Mouse (Mus musculus): Measurements from ENCODE around the gene Tfr2.

Gene Tfr2
- long read RNA-seq, experiment 1 = 0 reads
- long read RNA-seq, experiment 2, partial matches to known transcripts = 1 of 1 reads
- long read RNA-seq, experiment 2, other reads (novel, unspliced or antisense) = 0 of 1 reads

DNA sequence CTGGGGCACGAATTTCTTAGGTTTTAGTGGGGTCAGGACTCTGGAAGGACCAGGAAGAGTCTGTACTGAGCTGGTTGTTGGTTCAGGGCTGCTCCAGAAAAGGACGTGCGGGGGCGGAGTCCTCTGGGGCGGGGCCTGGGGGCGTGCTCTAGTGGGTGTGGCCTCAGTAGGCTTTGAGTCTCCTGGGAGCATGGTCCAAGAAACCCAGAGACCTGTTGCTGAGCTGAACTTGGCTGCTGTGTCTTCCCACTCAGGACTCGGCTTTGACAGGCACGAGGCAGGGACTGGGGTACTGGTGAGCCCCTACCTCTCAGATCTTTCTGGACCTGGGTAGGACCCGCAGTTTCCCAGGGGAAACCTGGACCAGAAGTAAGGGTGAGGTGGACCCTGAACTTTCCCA, at the start of gene Tfr2:
Tfr2 (plus strand) TSS at position 176 of the 400 bp plus-strand sequence.
- intact Hi-C loops (cut with DNase I) = no loop called here

DNA sequence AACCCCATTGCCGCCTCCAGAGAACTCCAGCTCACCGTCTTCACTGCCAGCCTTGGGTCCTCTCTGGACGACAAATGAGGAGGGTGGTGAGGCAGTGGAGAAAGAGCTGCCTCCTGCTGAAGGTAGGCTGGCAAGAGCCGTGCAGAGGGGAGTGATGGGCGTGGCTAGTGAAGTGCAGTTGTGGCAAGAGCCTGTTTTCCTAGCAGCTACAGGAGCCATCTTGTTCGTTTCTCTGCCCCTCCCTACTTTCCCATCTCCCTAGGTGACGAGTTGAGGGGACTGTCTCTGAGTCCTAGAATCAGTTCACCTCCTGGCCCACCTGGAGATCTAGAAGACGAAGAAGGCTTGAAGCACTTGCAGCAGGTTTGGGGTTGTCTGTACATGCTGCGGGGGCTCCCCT, 47.8 kb upstream of the Tfr2 start:
- intact Hi-C loops (cut with DNase I) = no loop called here

DNA sequence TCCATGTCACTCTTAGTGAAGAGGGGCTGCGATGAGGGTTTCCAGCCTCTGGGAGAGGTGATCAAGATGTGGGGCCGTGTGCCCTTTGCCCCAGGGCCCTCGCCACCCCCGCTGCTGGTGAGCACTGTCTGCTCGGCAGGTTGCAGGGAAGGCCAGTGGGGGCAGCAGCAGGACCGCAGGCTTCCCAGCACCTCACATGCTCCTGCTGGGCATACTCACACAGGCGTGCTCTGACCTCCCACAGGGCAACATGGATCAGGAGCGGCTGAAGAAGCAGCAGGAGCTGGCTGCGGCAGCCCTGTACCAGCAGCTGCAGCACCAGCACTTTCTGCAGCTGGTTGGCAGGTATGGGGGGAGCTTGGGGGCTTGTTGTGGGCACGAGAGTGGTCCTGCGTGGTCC, 46.9 kb upstream of the Tfr2 start:
- intact Hi-C loops (cut with DNase I) = no loop called here

DNA sequence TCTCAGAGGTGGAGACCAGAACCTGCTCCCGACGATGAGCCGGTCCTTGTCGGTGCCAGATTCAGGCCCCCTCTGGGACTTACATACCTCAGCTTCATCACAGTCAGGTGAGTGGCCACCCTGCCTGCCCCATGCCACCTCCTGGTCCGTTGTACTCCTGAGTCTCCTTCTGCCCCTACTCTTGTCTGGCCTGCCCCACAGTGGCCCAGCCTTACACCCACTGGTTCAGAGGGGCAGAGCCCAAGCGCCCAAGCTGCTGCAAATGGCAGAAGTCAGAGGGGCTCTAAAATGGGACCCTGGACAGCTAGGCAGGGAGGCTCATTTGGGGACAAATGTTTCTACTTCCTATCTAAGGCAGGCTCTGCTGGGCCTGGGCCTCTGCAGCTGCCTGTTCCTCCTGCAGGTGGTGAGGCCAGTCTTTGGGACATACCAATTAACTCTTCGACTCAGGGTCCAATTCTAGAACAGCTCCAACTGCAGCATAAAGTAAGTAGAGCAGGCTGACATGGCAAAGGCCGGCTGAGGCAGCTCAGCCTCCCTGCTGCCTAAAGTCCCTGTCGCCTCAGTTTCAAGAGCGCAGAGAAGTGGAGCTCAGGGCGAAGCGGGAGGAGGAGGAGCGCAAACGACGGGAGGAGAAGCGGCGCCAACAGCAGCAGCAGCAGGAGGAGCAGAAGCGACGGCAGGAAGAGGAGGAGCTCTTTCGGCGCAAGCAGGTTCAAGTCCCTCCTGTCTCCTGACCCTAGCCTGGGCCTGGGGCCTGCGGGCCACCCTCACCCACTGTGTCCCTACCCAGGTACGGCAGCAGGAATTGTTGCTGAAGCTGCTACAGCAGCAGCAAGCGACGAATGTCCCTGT, 46.0 kb upstream of the Tfr2 start:
- intact Hi-C loops (cut with DNase I) = no loop called here

DNA sequence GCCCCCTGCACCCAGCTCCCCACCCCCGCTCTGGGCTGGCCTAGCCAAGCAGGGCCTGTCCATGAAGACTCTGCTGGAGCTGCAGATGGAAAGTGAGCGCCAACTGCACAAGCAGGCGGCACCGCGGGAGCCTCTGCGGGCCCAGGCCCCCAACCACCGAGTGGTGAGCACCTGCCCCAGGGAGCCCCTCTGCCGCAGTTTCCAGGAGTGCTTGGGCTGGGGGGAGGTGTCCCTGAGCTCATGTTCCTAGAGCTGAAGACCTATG, 45.5 kb upstream of the Tfr2 start:
- intact Hi-C loops (cut with DNase I) = no loop called here

DNA sequence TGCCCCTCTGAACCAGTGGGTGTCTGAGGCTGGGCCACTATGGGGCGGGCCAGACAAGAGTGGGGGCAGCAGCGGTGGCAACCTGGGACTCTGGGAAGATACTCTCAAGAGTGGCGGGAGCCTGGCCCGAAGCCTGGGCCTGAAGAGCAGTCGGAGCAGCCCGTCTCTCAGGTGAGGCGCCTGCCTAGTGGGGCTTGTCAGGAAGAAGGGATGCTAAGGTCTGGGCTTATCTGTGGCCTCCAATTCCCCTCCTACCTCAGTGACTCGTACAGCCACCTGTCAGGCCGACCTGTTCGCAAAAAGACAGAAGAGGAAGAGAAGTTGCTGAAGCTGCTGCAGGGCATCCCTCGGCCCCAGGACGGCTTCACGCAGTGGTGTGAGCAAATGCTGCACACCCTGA, 45.0 kb upstream of the Tfr2 start:
- intact Hi-C loops (cut with DNase I) = no loop called here

DNA sequence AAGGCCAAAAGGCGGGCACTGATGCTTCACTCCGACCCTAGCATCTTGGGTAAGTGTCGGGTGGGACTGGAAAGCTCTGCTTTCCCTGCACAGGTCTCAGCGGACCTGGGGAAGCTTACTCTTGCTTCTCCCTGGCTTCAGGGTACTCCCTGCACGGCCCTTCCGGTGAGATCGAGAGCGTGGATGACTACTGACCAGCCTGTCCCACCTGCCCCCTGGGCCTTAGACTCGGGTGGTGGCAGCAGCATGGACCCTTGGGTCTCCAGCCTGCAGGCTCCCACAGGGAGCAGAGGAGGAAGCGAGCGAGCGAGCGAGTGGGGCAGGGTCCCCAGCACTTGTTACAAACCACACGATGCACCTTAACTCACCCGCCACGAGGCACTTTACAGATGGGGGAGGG, 44.1 kb upstream of the Tfr2 start:
- intact Hi-C loops (cut with DNase I) = no loop called here

DNA sequence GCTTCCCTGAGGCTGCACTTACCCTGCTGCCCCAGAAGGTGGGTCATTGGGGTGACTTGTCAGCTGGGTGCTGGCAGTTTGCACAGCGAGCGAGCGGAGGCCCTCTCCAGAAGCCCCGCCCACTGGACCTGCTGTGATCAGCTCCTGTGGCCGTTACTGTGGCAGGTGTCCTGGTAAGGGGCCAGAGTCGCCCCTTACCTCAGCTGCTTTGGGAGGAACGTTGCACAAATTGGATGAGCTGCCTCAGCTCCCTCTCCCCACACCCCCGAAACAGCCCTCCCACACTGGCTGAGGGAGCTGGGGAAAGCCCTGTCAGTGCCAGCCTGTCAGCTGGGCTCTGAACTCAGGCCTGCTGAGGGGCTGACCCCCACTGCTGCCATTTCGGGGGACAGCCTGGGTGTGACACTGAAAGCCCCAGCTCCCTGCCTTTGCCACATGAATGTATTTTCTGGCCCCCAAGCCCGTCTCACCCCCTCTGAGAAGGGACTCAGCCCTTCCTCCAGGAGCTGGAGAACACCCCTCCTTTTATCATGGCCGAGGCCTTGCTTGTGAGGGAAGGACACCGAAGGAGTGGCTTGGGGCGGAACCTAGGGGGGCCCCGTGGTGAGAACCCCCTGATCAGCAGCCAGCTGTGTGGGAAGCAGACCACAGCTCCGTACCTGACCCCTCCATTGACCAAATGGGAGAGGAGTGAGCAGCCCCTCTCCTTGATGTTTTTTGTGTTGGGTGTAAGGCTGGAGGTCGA, 43.3 kb upstream of the Tfr2 start:
- intact Hi-C loops (cut with DNase I) = no loop called here

DNA sequence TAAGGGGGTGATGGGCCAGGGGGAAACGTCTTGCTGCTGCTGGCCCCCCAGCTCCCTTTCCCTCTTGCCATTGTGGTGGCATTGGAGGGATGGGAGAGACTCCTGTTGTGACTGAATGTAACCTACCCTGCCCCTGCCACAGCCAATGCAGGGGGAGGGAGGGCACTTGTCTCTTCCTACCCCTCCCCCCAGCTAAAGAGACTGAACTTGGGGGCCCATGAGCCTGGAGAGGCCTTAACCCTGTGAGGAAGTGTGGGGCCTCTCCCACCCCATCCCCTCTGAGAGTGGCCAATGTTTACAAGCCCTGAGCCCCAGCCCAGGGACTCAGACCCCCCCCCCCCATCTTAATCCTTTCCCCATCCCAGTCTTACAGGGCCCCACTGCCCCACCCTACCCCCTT, 42.2 kb upstream of the Tfr2 start:
- intact Hi-C loops (cut with DNase I) = no loop called here

DNA sequence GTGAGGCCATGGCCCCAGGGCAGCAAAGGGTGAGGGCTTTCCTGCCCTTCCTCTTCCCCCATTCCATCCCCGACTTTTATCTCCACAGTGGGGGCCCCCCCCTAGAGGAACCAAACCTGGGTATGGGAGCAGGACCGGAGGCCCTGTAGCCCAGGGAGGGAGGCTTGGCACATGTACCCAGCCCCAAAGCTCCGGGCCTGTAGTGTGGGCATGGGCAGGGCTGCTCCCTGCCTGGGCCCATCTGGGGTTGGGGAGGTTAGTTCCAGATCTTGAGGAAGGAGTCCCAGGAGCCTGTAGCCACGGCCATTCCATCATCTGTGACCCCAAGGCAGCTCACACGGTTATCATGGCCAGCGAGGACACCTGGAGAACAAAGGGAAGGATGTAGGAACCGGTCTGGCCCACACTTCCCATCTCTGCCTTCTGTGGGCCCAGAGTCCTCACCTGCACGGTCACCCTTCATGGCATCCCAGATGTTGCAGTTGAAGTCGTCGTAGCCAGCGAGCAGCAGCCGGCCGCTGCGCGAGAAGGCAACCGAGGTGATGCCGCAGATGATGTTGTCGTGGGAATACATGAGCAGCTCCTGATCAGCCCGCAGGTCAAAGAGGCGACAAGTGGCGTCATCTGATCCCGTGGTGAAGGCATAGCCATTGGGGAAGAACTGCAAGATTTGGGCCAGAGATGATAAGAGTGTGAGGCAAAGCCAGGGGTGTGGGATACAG, 41.2 kb upstream of the Tfr2 start:
- intact Hi-C loops (cut with DNase I) = no loop called here

DNA sequence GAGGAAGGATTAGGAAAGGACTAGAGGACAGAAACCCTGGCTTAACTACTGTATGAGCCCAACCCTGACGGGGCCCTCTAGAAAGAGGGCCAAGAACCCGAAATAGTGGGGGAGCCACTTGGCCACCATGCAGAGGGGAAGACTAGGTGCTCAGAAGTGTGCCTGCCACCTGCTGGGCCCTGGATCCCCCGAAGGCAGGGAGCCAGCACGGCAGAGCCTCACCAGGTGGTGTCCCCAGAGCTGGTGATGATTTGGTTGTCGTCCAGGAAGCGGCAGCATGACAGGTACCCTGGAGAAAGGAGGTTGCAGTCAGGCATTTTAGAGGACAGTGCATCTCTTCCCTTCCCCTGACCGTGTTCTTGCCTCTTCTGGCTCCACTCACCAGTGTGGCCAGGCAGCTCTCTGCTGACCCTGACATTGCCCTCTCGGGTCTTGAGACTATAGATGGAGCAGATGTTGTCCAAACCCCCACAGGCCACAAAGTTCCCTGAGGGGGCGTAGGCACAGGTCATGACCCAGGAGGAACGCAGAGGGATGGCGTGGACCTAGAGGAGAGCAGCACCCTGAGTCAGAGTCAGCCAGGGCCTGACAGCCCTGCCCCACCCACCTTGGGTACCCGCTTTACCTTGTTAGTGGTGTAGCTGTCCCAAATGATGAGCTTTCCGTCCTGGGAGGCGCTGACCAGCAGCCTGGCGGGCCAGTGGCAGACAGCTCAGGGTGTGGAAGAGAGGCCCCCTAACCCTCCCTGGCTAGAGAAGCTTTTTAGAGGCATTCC, 40.2 kb upstream of the Tfr2 start:
- intact Hi-C loops (cut with DNase I) = no loop called here

DNA sequence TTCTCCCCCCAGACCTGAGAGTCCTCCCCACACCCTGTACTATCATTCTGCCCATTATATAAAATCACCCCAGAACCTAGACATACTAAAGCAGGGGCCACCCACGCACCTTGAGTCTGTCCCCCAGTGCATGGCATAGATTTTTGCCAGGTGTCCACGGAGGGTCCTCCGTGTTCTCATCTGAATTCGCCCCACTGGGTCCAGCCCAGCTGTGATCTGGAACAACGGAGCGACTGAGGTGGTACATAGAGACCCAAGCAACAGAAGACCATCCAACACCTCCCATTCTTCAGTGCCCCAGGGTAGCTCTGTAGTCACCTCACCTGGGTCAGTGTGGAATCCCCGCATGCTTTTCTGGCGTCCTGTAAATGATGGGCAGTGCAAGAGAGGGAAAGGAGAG, 39.6 kb upstream of the Tfr2 start:
- intact Hi-C loops (cut with DNase I) = no loop called here

DNA sequence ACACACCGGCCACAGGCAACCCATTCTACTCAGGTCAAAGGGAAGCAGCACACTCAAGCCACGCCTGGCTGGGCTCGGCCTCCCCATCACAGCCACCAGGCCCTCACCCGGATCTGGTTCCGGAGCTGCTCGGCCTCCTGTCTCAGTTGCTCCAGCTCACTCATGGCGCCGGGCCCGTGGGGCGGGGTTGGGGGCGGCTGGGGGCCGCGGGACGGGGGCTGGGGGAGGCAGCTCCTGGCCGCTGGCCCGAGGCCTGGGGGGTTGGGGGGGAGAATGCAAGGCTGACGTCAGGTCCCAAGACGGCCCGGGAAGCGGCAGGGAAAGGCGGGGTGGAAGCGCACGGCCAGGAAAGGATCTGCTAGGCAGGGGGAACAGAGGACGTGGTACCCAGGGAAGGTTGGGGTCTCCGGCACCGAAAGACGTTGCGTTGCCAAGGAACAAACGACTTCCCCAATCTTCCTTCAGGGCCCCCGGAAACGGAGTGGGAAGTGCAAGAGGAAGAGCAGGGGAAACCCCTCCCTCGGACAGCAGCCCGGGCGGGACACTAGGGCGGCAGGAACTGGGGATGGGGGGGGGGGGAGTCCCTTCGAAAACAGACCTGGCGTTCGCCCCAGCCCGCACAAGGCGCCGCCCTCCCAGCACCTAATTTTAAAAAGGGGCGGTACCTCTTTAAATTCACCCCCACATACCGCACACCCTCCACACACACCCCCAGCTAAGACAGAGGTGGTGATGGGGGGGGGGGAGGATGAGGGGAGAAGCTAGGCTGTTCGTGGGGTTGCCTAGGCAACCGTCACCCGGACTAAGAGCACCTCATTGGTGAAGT, 38.8 kb upstream of the Tfr2 start:
- intact Hi-C loops (cut with DNase I) = no loop called here

DNA sequence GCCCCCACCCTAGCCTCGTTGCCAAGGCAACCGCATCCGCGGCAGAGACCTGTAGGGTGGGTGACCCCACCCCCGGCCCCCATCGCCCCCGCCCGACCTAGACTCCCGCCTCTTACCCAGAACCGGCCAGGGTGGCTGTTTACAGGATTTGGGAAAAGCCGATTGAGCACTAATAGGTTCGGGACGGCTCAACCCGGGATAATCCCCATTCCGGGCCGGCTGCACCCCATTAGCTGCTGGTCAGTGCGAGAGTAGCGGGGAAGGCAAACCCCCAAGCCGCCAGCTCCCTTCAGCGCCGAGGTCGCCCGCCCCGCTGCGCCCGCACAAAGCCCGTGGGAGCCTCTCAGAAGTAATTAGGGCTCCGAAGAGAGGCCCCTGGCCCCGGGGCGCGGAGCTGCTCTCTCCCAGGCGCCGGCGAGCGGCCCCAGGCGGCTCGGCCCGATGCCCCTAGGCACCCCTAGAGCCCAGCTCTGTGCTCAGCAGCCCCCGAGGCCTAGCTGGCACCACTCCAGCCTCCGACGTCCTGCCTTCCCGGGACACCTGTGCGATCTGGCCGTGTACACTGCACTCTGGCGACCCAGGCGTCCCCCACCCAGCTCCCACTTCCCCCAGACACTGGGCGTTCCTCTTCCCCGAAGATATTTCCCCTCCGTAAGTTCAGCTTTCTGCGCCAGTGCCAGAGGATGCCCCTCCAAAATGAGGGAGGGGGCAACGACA, 38.1 kb upstream of the Tfr2 start:
- intact Hi-C loops (cut with DNase I) = no loop called here

DNA sequence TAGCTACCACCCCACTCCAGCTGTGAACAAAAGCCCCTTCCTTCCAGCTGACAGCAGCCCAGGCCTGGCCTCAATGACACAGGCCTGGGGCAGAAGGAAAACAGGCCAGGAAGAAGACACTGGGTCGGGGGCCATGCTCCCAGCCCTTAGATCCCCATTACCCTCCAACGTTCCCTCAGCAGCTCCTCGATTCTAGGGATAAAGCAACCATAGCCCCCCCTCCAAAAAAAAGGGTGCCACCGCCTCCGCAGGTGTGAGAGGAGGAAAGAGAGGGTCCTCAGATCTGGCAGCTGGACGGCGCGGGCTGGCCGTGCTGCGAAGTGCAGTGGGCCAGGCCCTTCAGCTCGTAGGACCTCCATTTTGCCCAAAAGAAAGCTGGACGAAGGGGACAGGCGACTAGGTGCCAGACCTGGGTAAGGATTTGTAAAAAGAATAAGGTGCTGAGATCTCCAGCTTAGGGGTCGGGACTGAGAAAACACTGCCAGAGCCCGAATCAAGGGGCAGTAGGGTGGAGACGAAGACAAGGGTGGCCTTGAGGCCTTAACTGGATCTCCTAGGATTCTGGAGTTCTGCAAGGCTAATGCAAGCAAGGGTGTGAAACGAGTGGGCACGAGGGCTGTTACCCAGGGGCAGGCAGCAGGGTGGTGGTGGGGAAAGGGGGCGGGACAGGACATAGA, 37.4 kb upstream of the Tfr2 start:
- intact Hi-C loops (cut with DNase I) = no loop called here

DNA sequence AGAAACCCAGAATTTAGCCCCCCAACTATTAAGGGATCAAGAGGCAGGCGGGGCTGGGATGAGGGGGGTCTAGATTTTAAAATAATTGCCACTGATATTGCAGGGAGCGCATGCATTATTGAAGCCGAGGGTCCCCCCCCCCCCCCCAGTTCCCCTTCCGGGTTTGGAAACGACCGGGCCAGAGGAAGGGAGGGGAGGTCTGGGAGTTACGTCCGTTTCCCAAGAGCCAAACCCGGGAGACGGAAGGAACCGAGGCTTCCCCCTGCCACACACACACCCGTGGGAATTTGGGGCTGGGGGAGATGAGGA, 36.9 kb upstream of the Tfr2 start:
- intact Hi-C loops (cut with DNase I) = no loop called here

DNA sequence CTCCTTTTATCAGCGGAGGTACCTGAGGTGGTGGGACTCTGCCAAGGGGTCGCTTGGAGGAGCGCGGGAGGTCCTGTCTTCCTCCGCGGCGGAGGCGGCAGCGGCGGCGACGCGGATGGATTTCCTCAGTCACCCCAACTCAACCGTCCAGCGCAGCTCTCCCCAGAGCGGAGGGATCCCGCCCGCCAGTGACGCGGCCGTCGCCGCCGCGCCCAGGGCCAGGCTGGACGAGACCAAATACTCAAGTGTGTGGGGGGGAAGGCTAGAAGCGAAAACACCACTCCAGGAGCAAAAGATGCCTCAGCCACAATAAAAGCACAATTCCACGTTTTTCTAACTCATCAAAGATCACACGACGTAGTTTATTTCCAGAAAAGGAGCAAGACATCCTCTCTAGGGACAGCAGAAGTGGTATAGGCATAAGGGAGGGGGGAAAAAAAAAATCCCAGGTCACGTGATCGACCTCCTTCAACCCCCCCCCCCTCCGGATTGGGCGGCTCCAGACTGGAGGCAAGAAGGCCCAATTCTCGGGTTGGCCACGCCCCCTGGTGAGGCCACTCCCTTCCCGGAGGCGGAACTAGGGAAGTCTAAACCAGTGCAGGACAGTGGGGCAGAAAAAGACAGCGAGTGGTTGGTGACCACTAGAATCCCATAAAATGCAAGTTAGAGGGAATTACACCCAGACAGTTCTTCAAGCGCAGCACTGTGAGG, 36.4 kb upstream of the Tfr2 start, which contains the start of the genes Epo and Gnb2:
Epo (minus strand) TSS at position 126 of the 711 bp plus-strand sequence.
Gnb2 (minus strand) TSS at position 394 of the 711 bp plus-strand sequence.
- intact Hi-C loops (cut with DNase I) = no loop called here

DNA sequence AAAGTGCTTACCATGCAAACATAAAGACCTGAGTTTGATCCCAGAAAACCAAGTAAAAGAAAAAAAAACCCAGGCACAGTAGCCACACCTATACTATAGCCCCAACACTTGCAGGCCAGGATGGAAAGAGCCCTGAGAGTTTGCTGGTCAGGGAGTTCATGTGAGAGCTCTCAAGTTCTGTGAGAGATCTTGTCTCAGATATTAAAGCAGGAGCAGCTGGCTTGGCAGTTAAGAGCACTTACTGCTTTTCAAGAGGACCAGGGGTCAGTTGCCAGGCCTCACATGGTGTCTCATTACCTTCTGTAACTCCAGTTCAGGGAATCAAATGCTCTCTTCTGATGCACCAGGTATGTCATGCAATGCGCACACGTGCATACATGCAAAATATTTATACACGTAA, 34.9 kb upstream of the Tfr2 start:
- intact Hi-C loops (cut with DNase I) = no loop called here

DNA sequence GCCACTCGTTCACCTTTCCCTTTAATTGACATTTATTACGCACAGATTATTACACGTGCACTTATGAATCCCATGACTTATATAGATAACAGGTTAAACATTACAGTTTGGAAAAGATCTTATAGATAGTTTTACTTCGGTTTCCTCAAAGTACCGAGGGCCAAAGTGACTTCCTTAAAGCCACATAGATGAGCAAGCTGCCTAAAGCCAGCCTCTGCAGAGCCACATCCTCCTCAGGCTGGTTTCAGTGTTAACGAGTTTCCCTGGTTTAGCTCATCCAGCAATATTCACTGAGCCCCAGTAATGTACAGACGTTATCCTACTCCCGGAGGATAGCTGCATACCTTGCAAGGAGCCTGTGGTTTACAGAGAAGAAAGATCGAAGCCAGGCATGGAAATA, 34.3 kb upstream of the Tfr2 start:
- intact Hi-C loops (cut with DNase I) = no loop called here

All from adrenal gland (tissue).